Mouse (Mus musculus) midbrain, embryonic 15.5 days (tissue): Measurements from ENCODE around the gene Rnf141. TPM values are rescaled to one million over a fixed set of nuclear protein-coding genes. Genes with fewer than 3 reads are reported as not detected.

ENCODE experiments used
- ATAC-seq: fragments of 200-750 bp; cut with Nextera tagmentation; replicated peaks from 2 replicates; pipeline ENCODE4 v1.8.0; 2017; ENCODE audit warnings: moderate TSS enrichment
- H3K27ac ChIP-seq: fragments of 300-500 bp; sonication (generic); 2 replicates; pipeline ENCODE4 v1.5.1; 2015; ENCODE audit warnings: mild to moderate bottlenecking, inconsistent platforms
- H3K27me3 ChIP-seq: fragments of 300-500 bp; sonication (generic); replicated peaks from 2 replicates; pipeline ENCODE4 v1.6.1; 2015; ENCODE audit warnings: inconsistent platforms
- H3K36me3 ChIP-seq: fragments of 300-500 bp; sonication (generic); replicated peaks from 2 replicates; pipeline ENCODE4 v1.6.1; 2015; ENCODE audit warnings: inconsistent platforms
- H3K4me1 ChIP-seq: fragments of 300-500 bp; sonication (generic); 2 replicates; pipeline ENCODE4 v1.6.1; 2015; ENCODE audit warnings: inconsistent platforms
- H3K4me2 ChIP-seq: fragments of 300-500 bp; sonication (generic); 2 replicates; pipeline ENCODE4 v1.6.1; 2015; ENCODE audit warnings: inconsistent platforms, mild to moderate bottlenecking, moderate library complexity
- H3K4me3 ChIP-seq: fragments of 300-500 bp; sonication (generic); 2 replicates; pipeline ENCODE4 v1.5.1; 2015; ENCODE audit warnings: mild to moderate bottlenecking, inconsistent platforms
- H3K9ac ChIP-seq: fragments of 300-500 bp; sonication (generic); 2 replicates; pipeline ENCODE4 v1.6.1; 2015; ENCODE audit warnings: mild to moderate bottlenecking, inconsistent platforms
- H3K9me3 ChIP-seq: fragments of 300-500 bp; sonication (generic); 2 replicates; pipeline ENCODE4 v1.6.1; 2016; ENCODE audit warnings: inconsistent platforms
- WGBS: fragments of 180-500 bp; shearing (Covaris S2); methylation state at CpG from one replicate; pipeline ENCODE4 v1.1.7; 2015; ENCODE audit warnings: mixed read lengths; 5-methylcytosine and 5-hydroxymethylcytosine counted together
- polyA plus RNA-seq: library from polyadenylated mRNA; unstranded; fragments of >200 nt; fragmentation: Nextera tagmentation; extraction: Ambion mirVana; gene quantifications from 2 replicates; pipeline ENCODE4 v1.2.1, GENCODE M21; 2015

Gene Rnf141
- polyA plus RNA-seq, 1 experiment from 2014 or later, result 30.7 TPM

- Histone ChIP-seq H3K4me1 (peaks cover 20% of the 10 kb centered on the region), H3K27me3 (0 out of 2 replicates have a peak, but pooled peaks cover 3% of the 10 kb centered on the region), H3K27ac (peak overlapping the region; percentile 70), H3K9ac (no peak overlapping the region), H3K4me3 (no peak overlapping the region), H3K36me3 (no peaks in the 10 kb centered on the region), H3K9me3 (no peaks in the 10 kb centered on the region), H3K4me2 (0 out of 2 replicates have a peak overlapping the region, but pooled peaks have one; percentile 2)
- 51% methylated on average over 14 of the region's 14 CpGs for WGBS
- ATAC-seq, result 0 out of 2 replicates have a peak, but pooled peaks have one; percentile 48
Measured at GRCm38 (mm10) chr7:110773204-110774002, 70.9 kb downstream of the Rnf141 start.

GRCm38 (mm10) chr7:110772343-110772742 is 71.9 kb downstream of the Rnf141 start:
- no peak overlapping the region for H3K4me2 ChIP-seq
- WGBS, result 81% methylated on average over 3 of the region's 3 CpGs
- no peaks in the 10 kb centered on the region for H3K9me3 ChIP-seq

GRCm38 (mm10) chr7:110770949-110771348 is 73.3 kb downstream of the Rnf141 start:
- no peak overlapping the region for H3K4me3 ChIP-seq

More at GRCm38 (mm10) chr7:110772343-110772742, 71.9 kb downstream of the Rnf141 start:
- Histone ChIP-seq H3K27ac (no peak overlapping the region), H3K4me1 (peaks cover 25% of the 10 kb centered on the region), H3K4me3 (no peak overlapping the region), H3K36me3 (no peaks in the 10 kb centered on the region), H3K27me3 (0 out of 2 replicates have a peak, but pooled peaks cover 3% of the 10 kb centered on the region), H3K9ac (no peak overlapping the region)
- no peak for ATAC-seq

GRCm38 (mm10) chr7:110769094-110769493 is 75.2 kb downstream of the Rnf141 start:
- Histone ChIP-seq H3K4me1 (peaks cover 23% of the 10 kb centered on the region), H3K27ac (peak overlapping the region; percentile 51; the same call in 1 of the 2 replicates), H3K4me3 (peak overlapping the region; percentile 66), H3K36me3 (no peaks in the 10 kb centered on the region), H3K27me3 (0 out of 2 replicates have a peak, but pooled peaks cover 3% of the 10 kb centered on the region), H3K9me3 (no peaks in the 10 kb centered on the region), H3K9ac (peak overlapping the region; percentile 76), H3K4me2 (peak overlapping the region; percentile 89)
- no peak for ATAC-seq
- 45% methylated on average over 4 of the region's 4 CpGs for WGBS

More at GRCm38 (mm10) chr7:110770949-110771348, 73.3 kb downstream of the Rnf141 start:
- Histone ChIP-seq H3K27me3 (0 out of 2 replicates have a peak, but pooled peaks cover 3% of the 10 kb centered on the region), H3K27ac (no peak overlapping the region), H3K9ac (no peak overlapping the region), H3K36me3 (no peaks in the 10 kb centered on the region), H3K4me1 (peaks cover 25% of the 10 kb centered on the region), H3K9me3 (no peaks in the 10 kb centered on the region), H3K4me2 (no peak overlapping the region)
- ATAC-seq, result no peak
- 96% methylated on average over 4 of the region's 4 CpGs for WGBS

GRCm38 (mm10) chr7:110768451-110769064 is 75.7 kb downstream of the Rnf141 start:
- Histone ChIP-seq H3K27ac (peak overlapping the region; percentile 51), H3K4me1 (peaks cover 18% of the 10 kb centered on the region), H3K36me3 (no peaks in the 10 kb centered on the region), H3K4me3 (peak overlapping the region; percentile 66), H3K27me3 (0 out of 2 replicates have a peak, but pooled peaks cover 3% of the 10 kb centered on the region), H3K9me3 (no peaks in the 10 kb centered on the region), H3K9ac (peak overlapping the region; percentile 76), H3K4me2 (peak overlapping the region; percentile 89)
- under 1% methylated on average over 61 of the region's 61 CpGs for WGBS
- ATAC-seq, result peak; percentile 87

- Histone ChIP-seq H3K27ac (peak within 1 kb of the TSS; percentile 51), H3K9ac (peak within 1 kb of the TSS; percentile 76), H3K4me1 (peaks cover 13% of the 10 kb centered on the region), H3K36me3 (no peaks in the 10 kb centered on the region), H3K4me3 (peak within 1 kb of the TSS; percentile 66), H3K27me3 (0 out of 2 replicates have a peak, but pooled peaks cover 3% of the 10 kb centered on the region), H3K4me2 (peak within 1 kb of the TSS; percentile 89), H3K9me3 (no peaks in the 10 kb centered on the region)
- 12% methylated on average over 16 of the region's 16 CpGs for WGBS
- peak; percentile 65 for ATAC-seq
Measured at GRCm38 (mm10) chr7:110768001-110768400, 76.3 kb downstream of the Rnf141 start, which contains the start of gene Ampd3. Gene Ampd3 (plus strand): TSS chr7:110768206.

GRCm38 (mm10) chr7:110762605-110763180 is 81.6 kb downstream of the Rnf141 start:
- no peak for ATAC-seq
- WGBS, result 63% methylated on average over 5 of the region's 5 CpGs
- no peak overlapping the region for H3K4me3 ChIP-seq
- H3K9ac ChIP-seq, result no peak overlapping the region
- 0 out of 2 replicates have a peak, but pooled peaks cover 1% of the 10 kb centered on the region for H3K4me1 ChIP-seq
- H3K27ac ChIP-seq, result no peak overlapping the region
- H3K36me3 ChIP-seq, result no peaks in the 10 kb centered on the region
- H3K27me3 ChIP-seq, result no peaks in the 10 kb centered on the region
- H3K4me2 ChIP-seq, result no peak overlapping the region
- H3K9me3 ChIP-seq, result no peaks in the 10 kb centered on the region

- no peak overlapping the region for H3K4me2 ChIP-seq
- H3K27ac ChIP-seq, result no peak overlapping the region
- no peaks in the 10 kb centered on the region for H3K27me3 ChIP-seq
- no peak overlapping the region for H3K9ac ChIP-seq
- ATAC-seq, result no peak
- 64% methylated on average over 2 of the region's 2 CpGs for WGBS
- no peaks in the 10 kb centered on the region for H3K4me1 ChIP-seq
- no peaks in the 10 kb centered on the region for H3K9me3 ChIP-seq
- H3K36me3 ChIP-seq, result no peaks in the 10 kb centered on the region
- no peak overlapping the region for H3K4me3 ChIP-seq
Measured at GRCm38 (mm10) chr7:110756440-110756839, 87.8 kb downstream of the Rnf141 start.

- H3K36me3 ChIP-seq, result no peaks in the 10 kb centered on the region
- ATAC-seq, result no peak
- no peaks in the 10 kb centered on the region for H3K27me3 ChIP-seq
- 13% methylated on average over 5 of the region's 5 CpGs for WGBS
- no peak overlapping the region for H3K9ac ChIP-seq
- H3K4me1 ChIP-seq, result no peaks in the 10 kb centered on the region
- no peaks in the 10 kb centered on the region for H3K9me3 ChIP-seq
- H3K27ac ChIP-seq, result no peak overlapping the region
- H3K4me2 ChIP-seq, result no peak overlapping the region
- H3K4me3 ChIP-seq, result no peak overlapping the region
Measured at GRCm38 (mm10) chr7:110753926-110754330, 90.3 kb downstream of the Rnf141 start.

- Histone ChIP-seq H3K36me3 (no peaks in the 10 kb centered on the region), H3K4me1 (no peaks in the 10 kb centered on the region), H3K4me3 (no peak overlapping the region), H3K27ac (no peak overlapping the region), H3K4me2 (no peak overlapping the region), H3K27me3 (no peaks in the 10 kb centered on the region), H3K9me3 (no peaks in the 10 kb centered on the region), H3K9ac (no peak overlapping the region)
- ATAC-seq, result no peak
- WGBS, result 94% methylated on average over 1 of the region's 1 CpGs
Measured at GRCm38 (mm10) chr7:110753310-110753709, 90.9 kb downstream of the Rnf141 start.

GRCm38 (mm10) chr7:110751634-110752033 is 92.6 kb downstream of the Rnf141 start:
- 92% methylated on average over 1 of the region's 1 CpGs for WGBS
- H3K4me2 ChIP-seq, result no peak overlapping the region
- H3K9ac ChIP-seq, result no peak overlapping the region
- no peak overlapping the region for H3K27ac ChIP-seq
- no peaks in the 10 kb centered on the region for H3K9me3 ChIP-seq
- H3K4me1 ChIP-seq, result no peaks in the 10 kb centered on the region
- no peak for ATAC-seq
- no peaks in the 10 kb centered on the region for H3K36me3 ChIP-seq
- H3K27me3 ChIP-seq, result no peaks in the 10 kb centered on the region
- no peak overlapping the region for H3K4me3 ChIP-seq

- no peak for ATAC-seq
- Histone ChIP-seq H3K4me3 (no peak overlapping the region), H3K36me3 (no peaks in the 10 kb centered on the region), H3K9ac (no peak overlapping the region), H3K4me2 (no peak overlapping the region), H3K27ac (no peak overlapping the region), H3K4me1 (no peaks in the 10 kb centered on the region; the same call in 1 of the 2 replicates), H3K9me3 (no peaks in the 10 kb centered on the region), H3K27me3 (no peaks in the 10 kb centered on the region)
- WGBS, result 45% methylated on average over 4 of the region's 4 CpGs
Measured at GRCm38 (mm10) chr7:110750834-110751233, 93.4 kb downstream of the Rnf141 start.
